Mouse (Mus musculus): ENCODE results near the gene Katnal1.

- TF ChIP-seq POLR2A (IDR thresholded peaks at IDR 0.05; ENCODE audit: insufficient read depth, low read depth, low read length): no peak
- no peak for TF ChIP-seq CTCF (IDR thresholded peaks at IDR 0.05; ENCODE audit: insufficient read depth, low read depth, low read length)
Observed at GRCm38 (mm10) chr5:148825732-148826131, 103.4 kb downstream of the Katnal1 start.

Measured in olfactory bulb, adult 2 months (tissue).